Mouse (Mus musculus): ENCODE measurements at regions not wholly inside any gene's neighbourhood (a gene's known extent, or its start where the extent isn't known, plus 50 kb on each side); places are given as distances from the start of the nearest gene placed in this dataset.

GRCm38 (mm10) chr13:103396526-103397020 lies 62.3 kb upstream of the Mast4 start (continued):
- no peak for TF ChIP-seq EP300 (IDR thresholded peaks at IDR 0.05; ENCODE audit: low read length)
- no peak for TF ChIP-seq IRF4 (IDR thresholded peaks at IDR 0.05; ENCODE audit: low read depth, low read length)

- dilution Hi-C loops (cut with MboI; ENCODE audit: extremely low pct_ligation_motif_present, extremely low pct_unique_long_range_greater_than_20kb, low sequenced_read_pairs), result no loop called here
Observed at GRCm38 (mm10) chr13:103396099-103396498, 61.8 kb upstream of the Mast4 start.

GRCm38 (mm10) chr13:103392581-103392980 lies 58.3 kb upstream of the Mast4 start:
- Histone ChIP-seq H3K4me1 (ENCODE audit: control insufficient read depth in 1 of 2, insufficient read depth in 2 of 2) (0 out of 4 replicates have a peak, but pooled peaks cover 0 to 3% of the 10 kb centered on the region in 2 experiments), H3K9me3 (replicated peaks; ENCODE audit: low read length) (no peaks in the 10 kb centered on the region), H3K4me3 (replicated peaks in 1 of 3; ENCODE audit: low read depth in 2 of 3, low read length in 2 of 3, poor library complexity in 1 of 3) (no peak overlapping the region), H3K36me3 (replicated peaks in 1 of 2; ENCODE audit: control insufficient read depth in 1 of 2, insufficient read depth in 1 of 2, low read length in 1 of 2) (no peaks in the 10 kb centered on the region), H3K9ac (ENCODE audit: insufficient read depth, low read depth) (no peak overlapping the region), H3K4me2 (ENCODE audit: insufficient read depth, low read depth, poor library complexity, severe bottlenecking) (no peak overlapping the region), H3K27me3 (replicated peaks) (no peaks in the 10 kb centered on the region), H3K79me2 (replicated peaks; ENCODE audit: control insufficient read depth, extremely low read depth, insufficient read depth, poor library complexity, severe bottlenecking) (no peaks in the 10 kb centered on the region), H3K27ac (ENCODE audit: insufficient read depth, low read depth) (no peak overlapping the region)
- TF ChIP-seq TCF12 (IDR thresholded peaks at IDR 0.05; ENCODE audit: low read depth, low read length) (no peak), POLR2AphosphoS2 (IDR thresholded peaks at IDR 0.05; ENCODE audit: low read depth, low read length) (no peak), BHLHE40 (IDR thresholded peaks at IDR 0.05; ENCODE audit: low read depth, low read length) (no peak), MAX (IDR thresholded peaks at IDR 0.05; ENCODE audit: low read length) (no peak), ETS1 (conservative IDR thresholded peaks at IDR 0.05; ENCODE audit: low read depth, low read length) (no peak), MAZ (IDR thresholded peaks at IDR 0.05; ENCODE audit: low read depth, low read length) (no peak), SIN3A (IDR thresholded peaks at IDR 0.05; ENCODE audit: low read length) (no peak), MAFK (IDR thresholded peaks at IDR 0.05; ENCODE audit: insufficient replicate concordance, low read length) (no peak), POLR2A (IDR thresholded peaks at IDR 0.05; ENCODE audit: low read depth, low read length) (no peak), ZMIZ1 (IDR thresholded peaks at IDR 0.05; ENCODE audit: low read depth, low read length) (no peak), TBP (conservative IDR thresholded peaks at IDR 0.05; ENCODE audit: low read depth, low read length) (no peak), CTCF (conservative IDR thresholded peaks at IDR 0.05 in 1 of 2, IDR thresholded peaks at IDR 0.05 in 1 of 2; ENCODE audit: low read depth in 2 of 2, low read length in 2 of 2) (no peak), ZC3H11A (IDR thresholded peaks at IDR 0.05; ENCODE audit: low read depth, low read length) (no peak), RAD21 (IDR thresholded peaks at IDR 0.05; ENCODE audit: low read depth, low read length) (no peak), NELFE (IDR thresholded peaks at IDR 0.05; ENCODE audit: low read depth, low read length) (no peak), ZNF384 (IDR thresholded peaks at IDR 0.05; ENCODE audit: low read depth, low read length) (no peak), ELF1 (IDR thresholded peaks at IDR 0.05; ENCODE audit: low read depth, low read length) (no peak), MYC (IDR thresholded peaks at IDR 0.05; ENCODE audit: low read depth, low read length) (no peak), JUN (IDR thresholded peaks at IDR 0.05; ENCODE audit: insufficient read depth, low read depth, low read length) (no peak)
- in situ Hi-C loops (cut with MboI; ENCODE audit: low pct_ligation_motif_present, low pct_unique_long_range_greater_than_20kb, low sequenced_read_pairs), result no loop called here
- dilution Hi-C loops (cut with MboI; ENCODE audit: extremely low pct_ligation_motif_present, extremely low pct_unique_long_range_greater_than_20kb, low sequenced_read_pairs), result no loop called here
- DNase-seq (ENCODE audit: extremely low read depth), result no peak

More at GRCm38 (mm10) chr13:103396099-103396498, 61.8 kb upstream of the Mast4 start:
- no peak overlapping the region for H3K27ac ChIP-seq (ENCODE audit: insufficient read depth, low read depth)
- no peaks in the 10 kb centered on the region for H3K27me3 ChIP-seq (replicated peaks)
- DNase-seq (ENCODE audit: extremely low read depth), result no peak
- no peaks in the 10 kb centered on the region for H3K9me3 ChIP-seq (replicated peaks; ENCODE audit: low read length)
- no peak overlapping the region for H3K4me3 ChIP-seq (replicated peaks in 1 of 3; ENCODE audit: low read depth in 2 of 3, low read length in 2 of 3, poor library complexity in 1 of 3)
- H3K9ac ChIP-seq (ENCODE audit: insufficient read depth, low read depth), result no peak overlapping the region
- no peak overlapping the region for H3K4me2 ChIP-seq (ENCODE audit: insufficient read depth, low read depth, poor library complexity, severe bottlenecking)
- H3K79me2 ChIP-seq (replicated peaks; ENCODE audit: control insufficient read depth, extremely low read depth, insufficient read depth, poor library complexity, severe bottlenecking), result no peaks in the 10 kb centered on the region
- H3K36me3 ChIP-seq (replicated peaks in 1 of 2; ENCODE audit: control insufficient read depth in 1 of 2, insufficient read depth in 1 of 2, low read length in 1 of 2), result no peaks in the 10 kb centered on the region
- TF ChIP-seq NELFE (IDR thresholded peaks at IDR 0.05; ENCODE audit: low read depth, low read length) (no peak), MYC (IDR thresholded peaks at IDR 0.05; ENCODE audit: low read depth, low read length) (no peak), RAD21 (IDR thresholded peaks at IDR 0.05; ENCODE audit: low read depth, low read length) (no peak), CHD1 (IDR thresholded peaks at IDR 0.05; ENCODE audit: low read depth, low read length) (no peak), KAT2A (IDR thresholded peaks at IDR 0.05; ENCODE audit: insufficient replicate concordance, low read length) (no peak), ELF1 (IDR thresholded peaks at IDR 0.05; ENCODE audit: low read depth, low read length) (no peak), POLR2AphosphoS2 (IDR thresholded peaks at IDR 0.05; ENCODE audit: low read depth, low read length) (no peak), EP300 (IDR thresholded peaks at IDR 0.05; ENCODE audit: low read length) (no peak), RCOR1 (conservative IDR thresholded peaks at IDR 0.05; ENCODE audit: low read depth, low read length) (no peak), JUND (conservative IDR thresholded peaks at IDR 0.05; ENCODE audit: low read depth, low read length) (no peak), TBP (conservative IDR thresholded peaks at IDR 0.05; ENCODE audit: low read depth, low read length) (no peak), SMC3 (IDR thresholded peaks at IDR 0.05; ENCODE audit: low read depth, low read length) (no peak), ZC3H11A (IDR thresholded peaks at IDR 0.05; ENCODE audit: low read depth, low read length) (no peak), UBTF (IDR thresholded peaks at IDR 0.05; ENCODE audit: low read depth, low read length) (no peak), MAZ (IDR thresholded peaks at IDR 0.05; ENCODE audit: low read depth, low read length) (no peak), CHD2 (IDR thresholded peaks at IDR 0.05; ENCODE audit: low read length) (no peak), HCFC1 (IDR thresholded peaks at IDR 0.05; ENCODE audit: low read depth, low read length) (no peak)
- 0 out of 4 replicates have a peak, but pooled peaks cover 0 to 3% of the 10 kb centered on the region in 2 experiments for H3K4me1 ChIP-seq (ENCODE audit: control insufficient read depth in 1 of 2, insufficient read depth in 2 of 2)
- in situ Hi-C loops (cut with MboI; ENCODE audit: low pct_ligation_motif_present, low pct_unique_long_range_greater_than_20kb, low sequenced_read_pairs), result no loop called here
